Mouse (Mus musculus) WW6 (cell line): ENCODE data around the gene Ubxn11.

Experiments
- DNase-seq: peaks from one replicate; pipeline ENCODE4 v3.0.0-alpha.2; 2013; ENCODE audit warnings: low read depth, low spot score

Gene Ubxn11

DNA sequence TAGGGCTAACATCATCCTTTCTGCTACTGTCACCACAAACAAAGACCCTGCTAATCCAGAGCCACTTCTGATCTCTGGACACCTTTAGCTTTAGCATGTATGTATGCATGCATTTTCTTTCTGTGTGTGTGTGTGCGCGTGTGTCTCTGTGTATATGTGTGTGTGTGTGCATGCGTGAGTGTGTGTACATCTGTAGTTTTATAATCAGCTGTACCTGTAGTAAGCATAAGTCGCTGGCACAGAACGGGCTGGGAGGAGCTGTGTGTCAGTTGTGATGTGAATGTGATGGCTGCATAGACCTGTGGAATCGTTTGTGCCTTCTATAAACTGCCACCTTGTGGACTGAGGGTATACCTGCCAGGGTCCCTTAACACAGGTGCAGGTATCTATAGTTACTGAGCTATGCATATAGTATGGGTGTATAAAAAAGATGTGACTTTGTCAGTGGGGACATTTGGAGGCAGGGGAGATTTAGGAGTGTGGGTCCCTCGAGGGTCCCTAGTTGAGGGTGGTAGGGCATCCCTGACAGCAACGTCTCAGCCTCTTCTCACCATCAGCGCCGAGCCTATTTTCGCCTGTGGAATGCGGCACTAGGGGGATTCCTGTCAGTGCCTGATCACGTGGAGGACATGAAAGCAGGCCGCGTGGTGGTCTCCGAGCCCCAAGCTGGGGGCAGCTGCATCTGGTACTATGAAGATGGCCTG is 11.7 kb upstream of the Ubxn11 start:
- no peak for DNase-seq

DNA sequence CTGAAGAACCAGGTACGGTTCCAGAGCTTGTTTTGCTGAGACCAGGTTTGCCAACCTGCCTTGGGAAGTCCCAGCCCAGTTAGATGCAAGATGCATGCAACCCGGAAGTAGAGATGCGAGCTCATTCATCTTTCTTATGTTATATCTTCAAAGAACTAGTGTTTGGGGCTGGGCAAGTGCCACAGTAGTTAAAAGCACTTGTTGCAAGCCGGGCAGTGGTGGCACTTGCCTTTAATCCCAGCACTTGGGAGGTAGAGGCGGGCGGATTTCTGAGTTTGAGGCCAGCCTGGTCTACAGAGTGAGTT is 11.2 kb upstream of the Ubxn11 start:
- DNase-seq = no peak

DNA sequence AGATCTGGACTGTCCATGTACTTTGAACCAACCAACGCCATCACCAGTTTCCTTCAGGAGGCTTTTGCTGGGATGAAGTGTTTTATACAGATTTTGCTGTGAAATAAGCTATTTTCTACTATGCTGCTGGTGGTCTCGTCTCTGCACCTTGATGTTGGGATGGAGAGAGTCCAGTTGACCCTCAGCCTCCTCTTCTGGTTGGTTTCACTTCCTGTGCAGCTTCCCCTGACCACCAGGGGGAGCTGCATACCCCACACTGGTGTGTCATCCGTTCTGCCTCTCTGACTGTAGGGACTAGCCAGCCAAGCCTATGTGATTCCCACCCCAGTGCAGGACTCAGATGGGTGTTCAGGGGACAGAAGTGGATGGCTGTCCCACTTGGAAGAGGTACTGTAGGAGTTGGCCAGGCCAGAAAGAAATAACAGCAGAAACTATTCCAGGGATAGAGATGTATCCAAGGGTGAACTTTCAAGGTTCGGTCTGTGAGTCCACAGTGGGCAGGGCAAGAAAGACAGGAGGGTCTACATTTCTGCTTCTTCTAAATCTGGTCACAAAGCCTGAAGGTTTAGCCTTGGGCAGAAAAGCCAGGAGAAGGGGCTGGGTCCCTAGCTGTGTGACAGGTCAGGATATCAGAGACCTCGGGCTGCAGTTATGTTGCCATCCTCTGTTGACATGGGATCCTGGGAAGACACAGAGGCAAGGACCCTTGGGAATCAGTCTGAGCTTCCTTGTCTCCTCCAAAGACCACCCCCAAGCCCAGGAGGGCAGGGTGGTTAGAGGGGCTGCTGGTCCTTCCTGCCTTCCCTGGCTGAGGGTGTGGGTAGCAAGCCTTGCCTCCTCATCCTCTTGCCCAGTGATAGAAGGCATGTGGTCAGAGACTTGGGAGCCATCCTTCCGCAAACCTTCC is 9.7 kb upstream of the Ubxn11 start:
- no peak for DNase-seq

DNA sequence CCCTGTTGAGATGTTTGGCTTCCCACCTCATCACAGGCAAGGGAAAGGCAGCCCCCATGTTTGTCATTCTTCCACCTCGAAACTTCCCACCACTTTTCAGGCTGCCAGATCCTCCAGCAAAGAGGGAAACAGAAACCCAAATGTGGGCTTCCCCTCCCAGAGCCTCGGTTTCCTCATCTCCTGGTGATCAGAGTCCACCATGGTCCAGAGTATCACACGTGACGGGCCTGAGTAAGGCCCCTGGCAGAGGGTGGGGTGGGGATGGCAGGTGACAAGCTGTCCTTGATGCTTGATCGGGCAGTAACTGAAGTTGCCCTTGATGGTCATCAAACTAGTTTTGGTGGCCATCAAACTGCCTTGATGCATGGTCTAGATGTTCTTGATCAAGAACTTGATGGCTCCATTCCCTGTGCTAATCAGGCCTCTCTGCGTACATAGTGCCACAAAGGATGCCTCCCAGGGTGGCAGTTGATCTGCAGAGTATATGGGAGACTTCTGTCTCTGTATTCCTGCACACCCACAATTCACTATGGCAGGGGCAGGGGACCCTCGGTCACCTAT is 8.3 kb upstream of the Ubxn11 start:
- no peak for DNase-seq

- no peak for DNase-seq
These were observed 7.3 kb upstream of the Ubxn11 start, which contains the start of gene Cd52 for GRCm38 (mm10) chr4:134094923-134095547. TSS of gene Cd52 (minus strand) at chr4:134095082.

DNA sequence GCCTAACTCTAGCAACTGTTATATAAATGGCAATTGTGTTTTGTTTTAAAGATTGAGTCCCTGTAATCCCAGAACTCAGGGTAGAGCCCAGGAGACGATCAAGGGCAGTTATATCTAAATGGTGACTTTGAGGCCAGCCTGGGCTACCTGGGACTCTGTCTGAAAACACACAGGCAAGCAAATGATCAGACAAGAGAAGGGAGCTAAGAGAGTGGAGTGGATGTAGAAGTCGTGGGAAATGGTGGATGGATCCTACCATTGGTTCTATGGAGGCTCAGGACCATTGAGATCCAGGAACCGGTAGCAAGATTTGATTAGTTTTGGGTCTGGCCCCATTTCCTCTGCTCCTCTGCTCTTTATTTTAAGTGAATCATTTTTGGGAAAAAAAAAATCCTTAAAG is 6.2 kb upstream of the Ubxn11 start:
- DNase-seq = no peak

DNA sequence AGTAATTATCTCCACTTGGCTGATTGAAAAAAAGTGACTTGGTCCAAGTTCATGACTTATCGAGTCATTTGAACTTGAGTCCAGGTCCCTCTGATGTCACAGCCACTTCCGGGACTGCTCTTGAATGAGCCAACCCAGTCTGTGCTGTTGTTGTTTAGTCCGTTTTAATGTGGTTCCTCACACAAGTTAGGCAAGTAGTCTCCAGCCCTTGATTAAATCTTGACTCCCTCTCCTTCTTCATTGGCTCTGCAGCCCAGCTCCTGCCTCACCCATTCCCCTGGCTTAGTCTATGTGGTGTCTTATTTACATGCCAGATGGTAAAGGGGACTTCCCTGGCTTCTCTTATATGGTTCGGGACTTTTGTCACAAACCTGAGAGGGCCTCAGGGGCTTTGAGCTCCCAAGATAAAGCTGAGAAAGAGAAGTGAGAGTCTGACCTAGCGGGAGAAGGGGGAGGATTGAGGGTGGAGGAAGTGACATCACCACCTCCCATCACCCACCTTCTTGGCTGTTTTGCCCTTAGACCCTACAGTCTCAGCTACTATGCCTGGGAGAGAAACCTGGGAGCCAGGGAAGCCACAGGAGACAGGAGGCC is 5.3 kb upstream of the Ubxn11 start:
- DNase-seq = no peak

DNA sequence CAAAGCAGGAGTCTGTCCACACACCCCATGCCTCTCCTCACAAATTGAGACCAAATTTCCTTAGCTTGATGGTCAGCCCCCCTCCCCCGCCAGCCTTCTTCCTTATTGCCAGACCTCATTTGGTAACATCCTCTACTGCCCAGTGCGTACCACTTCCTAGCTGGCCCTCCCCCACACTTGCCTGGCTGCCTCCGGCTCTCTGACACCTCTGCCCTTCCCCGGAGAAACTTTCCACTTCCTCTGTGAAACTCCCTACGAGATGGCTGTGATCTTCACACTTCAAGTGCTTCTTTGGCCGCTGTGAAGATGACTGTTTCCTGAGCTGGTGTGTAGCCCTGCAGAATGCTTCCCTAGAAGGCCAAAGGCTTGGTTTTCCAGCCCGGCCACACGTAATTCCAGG is 3.7 kb upstream of the Ubxn11 start:
- no peak for DNase-seq

DNA sequence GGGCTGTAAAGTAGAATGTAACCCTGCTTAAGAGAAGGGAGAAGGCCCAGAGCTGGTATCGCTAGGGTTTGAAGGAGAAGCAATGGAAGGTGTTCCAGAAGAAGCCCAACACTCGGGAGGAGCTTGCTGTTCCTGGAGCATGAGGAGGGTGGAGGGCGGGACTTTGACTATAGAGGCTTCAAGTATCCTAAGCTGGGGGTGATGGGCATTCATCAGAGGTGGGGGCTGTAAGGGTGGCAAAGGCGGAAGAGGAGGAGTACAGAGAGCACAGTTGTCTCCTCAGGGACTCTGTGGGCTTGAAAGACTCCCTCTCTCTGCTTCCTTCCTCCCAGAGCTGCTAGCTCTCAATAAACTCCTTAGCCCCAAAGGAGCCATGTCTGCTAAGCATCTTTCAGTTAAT is 2.1 kb upstream of the Ubxn11 start:
- DNase-seq = no peak

- no peak for DNase-seq
These were observed 361 bp downstream of the Ubxn11 start for GRCm38 (mm10) chr4:134102742-134103119.

GRCm38 (mm10) chr4:134106105-134106504 is 3.7 kb downstream of the Ubxn11 start:
- DNase-seq = no peak

- DNase-seq = no peak
These were observed 5.4 kb downstream of the Ubxn11 start for GRCm38 (mm10) chr4:134107730-134108129.

- DNase-seq = no peak
These were observed 5.8 kb downstream of the Ubxn11 start for GRCm38 (mm10) chr4:134108196-134108595.

- DNase-seq = no peak
These were observed 8.3 kb downstream of the Ubxn11 start for GRCm38 (mm10) chr4:134110653-134111052.

GRCm38 (mm10) chr4:134112403-134112802 is 10.0 kb downstream of the Ubxn11 start:
- no peak for DNase-seq

DNA sequence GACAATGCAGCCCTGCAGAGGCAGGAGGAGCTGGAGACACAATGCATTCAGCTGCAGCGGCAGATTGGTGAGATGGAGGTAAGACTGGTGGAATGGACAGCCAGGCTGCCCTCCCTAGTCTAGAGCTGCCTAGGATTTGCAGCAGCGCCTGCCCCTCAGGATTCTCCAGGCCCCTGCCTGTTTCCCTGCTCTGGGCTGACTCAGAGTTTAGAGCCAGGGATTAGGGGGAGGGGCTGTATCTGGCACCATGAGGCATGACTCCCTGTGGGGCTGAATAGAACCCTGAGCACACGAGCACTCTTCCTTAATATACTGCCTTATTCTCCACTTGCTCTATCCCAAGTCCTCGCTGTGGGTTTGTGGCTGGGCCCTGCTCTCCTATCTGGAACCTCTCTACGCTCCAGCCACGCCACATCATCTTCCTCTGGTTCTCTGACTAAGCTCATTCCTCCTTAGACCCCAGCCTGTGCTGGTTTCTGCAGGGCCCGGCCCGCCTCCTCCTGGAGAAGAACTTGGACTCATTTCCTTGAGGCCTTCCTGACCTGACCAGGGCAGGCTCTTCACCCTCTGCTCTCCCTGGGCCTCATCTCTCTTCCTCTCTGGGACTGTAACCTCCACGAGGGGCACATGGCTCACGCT is 11.1 kb downstream of the Ubxn11 start:
- no peak for DNase-seq

- DNase-seq = no peak
These were observed 11.7 kb downstream of the Ubxn11 start for GRCm38 (mm10) chr4:134114038-134114437.

DNA sequence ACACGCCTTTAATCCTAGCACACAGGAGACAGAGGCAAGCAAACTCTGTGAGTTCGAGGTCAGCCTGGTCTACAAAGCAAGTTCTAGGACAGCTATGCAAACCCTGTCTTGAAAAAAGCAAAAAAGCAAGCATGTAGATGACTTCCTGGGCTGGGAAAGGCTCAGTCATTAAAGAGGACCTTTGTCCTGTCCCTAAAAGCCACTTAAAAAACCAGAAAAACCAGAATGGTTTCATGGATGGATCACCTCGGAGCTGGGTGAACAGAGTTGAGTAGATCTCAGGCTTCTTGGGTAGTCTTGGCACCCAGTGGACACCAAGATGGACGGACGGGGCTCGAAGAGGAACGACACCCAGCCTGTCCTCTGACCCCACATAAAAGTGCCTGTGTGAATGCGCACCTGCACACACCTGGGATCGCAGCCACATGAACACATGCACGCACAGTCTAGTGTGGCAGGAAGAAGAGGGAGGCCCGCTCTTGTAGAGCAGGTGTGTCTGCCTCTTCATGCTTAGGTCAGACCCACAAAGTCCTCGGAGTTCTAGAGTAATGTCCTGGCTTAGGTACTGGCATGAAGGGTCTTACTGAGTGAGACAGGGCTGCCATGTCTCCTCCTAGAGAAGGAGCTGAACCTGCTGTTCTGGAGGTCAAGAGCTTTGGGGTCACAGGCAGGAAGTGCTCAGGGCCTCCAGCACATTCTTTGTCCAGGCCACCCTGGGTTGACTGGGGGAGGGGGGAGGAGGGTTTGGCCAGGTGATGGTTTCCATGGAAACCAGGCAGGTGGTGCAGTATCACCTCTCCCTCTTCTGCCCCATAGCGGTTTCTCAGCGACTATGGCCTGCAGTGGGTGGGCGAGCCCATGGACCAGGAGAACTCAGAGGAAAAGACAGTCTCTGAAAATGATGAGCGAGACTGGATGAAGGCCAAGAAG is 13.1 kb downstream of the Ubxn11 start:
- DNase-seq = no peak

GRCm38 (mm10) chr4:134116501-134116900 is 14.1 kb downstream of the Ubxn11 start:
- DNase-seq = no peak

DNA sequence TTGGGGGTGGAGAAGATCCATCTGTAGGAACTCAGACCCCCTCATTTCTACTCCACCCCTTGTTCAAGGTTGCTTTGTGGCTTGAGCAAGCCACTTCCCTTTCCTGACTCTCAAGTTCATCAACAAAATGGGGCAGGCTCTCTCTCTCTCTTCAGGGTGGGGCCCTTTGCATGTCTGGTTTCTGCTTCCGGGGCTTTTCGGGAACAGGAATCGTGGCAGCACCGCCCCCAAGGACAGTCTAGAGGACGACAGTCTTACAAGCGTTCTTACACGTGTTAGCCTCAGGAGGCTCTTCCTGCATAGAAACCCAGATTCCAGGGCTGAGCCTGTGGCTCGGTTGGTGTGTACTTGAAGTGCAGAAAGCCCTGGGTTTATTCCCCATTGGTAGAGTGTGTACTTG is 14.6 kb downstream of the Ubxn11 start:
- DNase-seq = peak; percentile 72
